Mouse (Mus musculus): ENCODE measurements around the gene Irf7. TPM values are rescaled to one million over a fixed set of nuclear protein-coding genes. Genes with fewer than 3 reads are reported as not detected.
"Not testable (repeated sequence)": the region's sequence is repeated elsewhere in the genome, so short reads cannot be mapped to it uniquely, and the experiment has no call there.

Gene Irf7
- polyA plus RNA-seq, 1 experiment: 278 TPM

GRCm38 (mm10) chr7:141265411-141265738, 906 bp downstream of the Irf7 start:
- peak overlapping the region; percentile 31 for H3K4me3 ChIP-seq (ENCODE audit: control insufficient read depth, insufficient read depth, low read length)
- peaks cover 33% of the 10 kb centered on the region for H3K36me3 ChIP-seq (ENCODE audit: control insufficient read depth, insufficient read depth, low read length)
- no peaks in the 10 kb centered on the region for H3K27me3 ChIP-seq (ENCODE audit: control insufficient read depth, insufficient read depth, low read length)
- 22% methylated on average over 11 of the region's 11 CpGs for WGBS
- H3K4me1 ChIP-seq (replicated peaks; ENCODE audit: control insufficient read depth, insufficient read depth, low read length): peaks cover 26% of the 10 kb centered on the region
- TF ChIP-seq CTCF (IDR thresholded peaks at IDR 0.05; ENCODE audit: borderline replicate concordance, control insufficient read depth, extremely low read depth, insufficient read depth, low read length, poor library complexity): no peak
- no peak for TF ChIP-seq POLR2A (IDR thresholded peaks at IDR 0.05; ENCODE audit: control insufficient read depth, extremely low read depth, insufficient read depth, low read length, poor library complexity)
- H3K27ac ChIP-seq (ENCODE audit: control insufficient read depth, insufficient read depth, low read length): no peak overlapping the region
- no peak for DNase-seq

GRCm38 (mm10) chr7:141264761-141265410, 1.4 kb downstream of the Irf7 start:
- Histone ChIP-seq H3K4me3 (ENCODE audit: control insufficient read depth, insufficient read depth, low read length) (peak overlapping the region; percentile 31), H3K4me1 (replicated peaks; ENCODE audit: control insufficient read depth, insufficient read depth, low read length) (peaks cover 26% of the 10 kb centered on the region), H3K36me3 (ENCODE audit: control insufficient read depth, insufficient read depth, low read length) (peaks cover 38% of the 10 kb centered on the region), H3K27ac (ENCODE audit: control insufficient read depth, insufficient read depth, low read length) (peak overlapping the region; percentile 25; the same call in 1 of the 2 replicates), H3K27me3 (ENCODE audit: control insufficient read depth, insufficient read depth, low read length) (no peaks in the 10 kb centered on the region)
- TF ChIP-seq CTCF (IDR thresholded peaks at IDR 0.05; ENCODE audit: borderline replicate concordance, control insufficient read depth, extremely low read depth, insufficient read depth, low read length, poor library complexity) (peak; percentile 83), POLR2A (IDR thresholded peaks at IDR 0.05; ENCODE audit: control insufficient read depth, extremely low read depth, insufficient read depth, low read length, poor library complexity) (no peak)
- WGBS: 5% methylated on average over 12 of the region's 12 CpGs
- DNase-seq: peak; percentile 73

GRCm38 (mm10) chr7:141264041-141264700, 2.1 kb downstream of the Irf7 start:
- peaks cover 45% of the 10 kb centered on the region for H3K36me3 ChIP-seq (ENCODE audit: control insufficient read depth, insufficient read depth, low read length)
- TF ChIP-seq CTCF (IDR thresholded peaks at IDR 0.05; ENCODE audit: borderline replicate concordance, control insufficient read depth, extremely low read depth, insufficient read depth, low read length, poor library complexity) (no peak), POLR2A (IDR thresholded peaks at IDR 0.05; ENCODE audit: control insufficient read depth, extremely low read depth, insufficient read depth, low read length, poor library complexity) (no peak)
- WGBS: 83% methylated on average over 11 of the region's 11 CpGs
- H3K27me3 ChIP-seq (ENCODE audit: control insufficient read depth, insufficient read depth, low read length): no peaks in the 10 kb centered on the region
- peaks cover 20% of the 10 kb centered on the region for H3K4me1 ChIP-seq (replicated peaks; ENCODE audit: control insufficient read depth, insufficient read depth, low read length)
- H3K27ac ChIP-seq (ENCODE audit: control insufficient read depth, insufficient read depth, low read length): peak overlapping the region; percentile 25; the same call in 1 of the 2 replicates
- DNase-seq: no peak
- no peak overlapping the region for H3K4me3 ChIP-seq (ENCODE audit: control insufficient read depth, insufficient read depth, low read length)

GRCm38 (mm10) chr7:141263640-141264039, 2.6 kb downstream of the Irf7 start:
- no peak overlapping the region for H3K4me3 ChIP-seq (ENCODE audit: control insufficient read depth, insufficient read depth, low read length)
- peaks cover 51% of the 10 kb centered on the region for H3K36me3 ChIP-seq (ENCODE audit: control insufficient read depth, insufficient read depth, low read length)
- DNase-seq: no peak
- TF ChIP-seq POLR2A (IDR thresholded peaks at IDR 0.05; ENCODE audit: control insufficient read depth, extremely low read depth, insufficient read depth, low read length, poor library complexity) (no peak), CTCF (IDR thresholded peaks at IDR 0.05; ENCODE audit: borderline replicate concordance, control insufficient read depth, extremely low read depth, insufficient read depth, low read length, poor library complexity) (no peak)
- WGBS: 96% methylated on average over 13 of the region's 13 CpGs
- peaks cover 15% of the 10 kb centered on the region for H3K4me1 ChIP-seq (replicated peaks; ENCODE audit: control insufficient read depth, insufficient read depth, low read length)
- no peaks in the 10 kb centered on the region for H3K27me3 ChIP-seq (ENCODE audit: control insufficient read depth, insufficient read depth, low read length)
- H3K27ac ChIP-seq (ENCODE audit: control insufficient read depth, insufficient read depth, low read length): no peak overlapping the region

- Histone ChIP-seq H3K4me3 (ENCODE audit: control insufficient read depth, insufficient read depth, low read length) (no peak overlapping the region), H3K27ac (ENCODE audit: control insufficient read depth, insufficient read depth, low read length) (no peak overlapping the region), H3K36me3 (ENCODE audit: control insufficient read depth, insufficient read depth, low read length) (peaks cover 72% of the 10 kb centered on the region), H3K4me1 (replicated peaks; ENCODE audit: control insufficient read depth, insufficient read depth, low read length) (peaks cover 13% of the 10 kb centered on the region), H3K27me3 (ENCODE audit: control insufficient read depth, insufficient read depth, low read length) (no peaks in the 10 kb centered on the region)
- DNase-seq: no peak
- WGBS: 97% methylated on average over 3 of the region's 3 CpGs
- TF ChIP-seq POLR2A (IDR thresholded peaks at IDR 0.05; ENCODE audit: control insufficient read depth, extremely low read depth, insufficient read depth, low read length, poor library complexity): no peak
- TF ChIP-seq CTCF (IDR thresholded peaks at IDR 0.05; ENCODE audit: borderline replicate concordance, control insufficient read depth, extremely low read depth, insufficient read depth, low read length, poor library complexity): no peak
These were observed 4.8 kb downstream of the Irf7 start for GRCm38 (mm10) chr7:141261480-141261879.

- no peak for DNase-seq
- Histone ChIP-seq H3K36me3 (ENCODE audit: control insufficient read depth, insufficient read depth, low read length) (peaks cover 94% of the 10 kb centered on the region), H3K4me1 (replicated peaks; ENCODE audit: control insufficient read depth, insufficient read depth, low read length) (no peaks in the 10 kb centered on the region), H3K4me3 (ENCODE audit: control insufficient read depth, insufficient read depth, low read length) (no peak overlapping the region), H3K27ac (ENCODE audit: control insufficient read depth, insufficient read depth, low read length) (no peak overlapping the region), H3K27me3 (ENCODE audit: control insufficient read depth, insufficient read depth, low read length) (no peaks in the 10 kb centered on the region)
- WGBS: 94% methylated on average over 10 of the region's 10 CpGs
- TF ChIP-seq POLR2A (IDR thresholded peaks at IDR 0.05; ENCODE audit: control insufficient read depth, extremely low read depth, insufficient read depth, low read length, poor library complexity) (no peak), CTCF (IDR thresholded peaks at IDR 0.05; ENCODE audit: borderline replicate concordance, control insufficient read depth, extremely low read depth, insufficient read depth, low read length, poor library complexity) (no peak)
These were observed 10.1 kb downstream of the Irf7 start for GRCm38 (mm10) chr7:141256159-141256558.

GRCm38 (mm10) chr7:141250486-141250885, 15.8 kb downstream of the Irf7 start:
- not testable (repeated sequence) for H3K27ac ChIP-seq (ENCODE audit: control insufficient read depth, insufficient read depth, low read length); DNase-seq; H3K4me1 ChIP-seq (replicated peaks; ENCODE audit: control insufficient read depth, insufficient read depth, low read length); H3K4me3 ChIP-seq (ENCODE audit: control insufficient read depth, insufficient read depth, low read length); H3K27me3 ChIP-seq (ENCODE audit: control insufficient read depth, insufficient read depth, low read length)
- peaks cover 89% of the 10 kb centered on the region for H3K36me3 ChIP-seq (ENCODE audit: control insufficient read depth, insufficient read depth, low read length)
- WGBS: 93% methylated on average over 4 of the region's 4 CpGs
